Mouse (Mus musculus) lung, postnatal 0 days (tissue): ENCODE measurements around the gene Mthfr.

Source experiments
- CTCF ChIP-seq: IDR thresholded peaks from 2 replicates; pipeline ENCODE4 v1.5.1; 2016; ENCODE audit warnings: antibody characterized with exemption, mild to moderate bottlenecking
- EP300 ChIP-seq: IDR thresholded peaks from 2 replicates; pipeline ENCODE4 v1.6.1; 2016; ENCODE audit warnings: antibody characterized with exemption, mild to moderate bottlenecking, control low read depth

DNA sequence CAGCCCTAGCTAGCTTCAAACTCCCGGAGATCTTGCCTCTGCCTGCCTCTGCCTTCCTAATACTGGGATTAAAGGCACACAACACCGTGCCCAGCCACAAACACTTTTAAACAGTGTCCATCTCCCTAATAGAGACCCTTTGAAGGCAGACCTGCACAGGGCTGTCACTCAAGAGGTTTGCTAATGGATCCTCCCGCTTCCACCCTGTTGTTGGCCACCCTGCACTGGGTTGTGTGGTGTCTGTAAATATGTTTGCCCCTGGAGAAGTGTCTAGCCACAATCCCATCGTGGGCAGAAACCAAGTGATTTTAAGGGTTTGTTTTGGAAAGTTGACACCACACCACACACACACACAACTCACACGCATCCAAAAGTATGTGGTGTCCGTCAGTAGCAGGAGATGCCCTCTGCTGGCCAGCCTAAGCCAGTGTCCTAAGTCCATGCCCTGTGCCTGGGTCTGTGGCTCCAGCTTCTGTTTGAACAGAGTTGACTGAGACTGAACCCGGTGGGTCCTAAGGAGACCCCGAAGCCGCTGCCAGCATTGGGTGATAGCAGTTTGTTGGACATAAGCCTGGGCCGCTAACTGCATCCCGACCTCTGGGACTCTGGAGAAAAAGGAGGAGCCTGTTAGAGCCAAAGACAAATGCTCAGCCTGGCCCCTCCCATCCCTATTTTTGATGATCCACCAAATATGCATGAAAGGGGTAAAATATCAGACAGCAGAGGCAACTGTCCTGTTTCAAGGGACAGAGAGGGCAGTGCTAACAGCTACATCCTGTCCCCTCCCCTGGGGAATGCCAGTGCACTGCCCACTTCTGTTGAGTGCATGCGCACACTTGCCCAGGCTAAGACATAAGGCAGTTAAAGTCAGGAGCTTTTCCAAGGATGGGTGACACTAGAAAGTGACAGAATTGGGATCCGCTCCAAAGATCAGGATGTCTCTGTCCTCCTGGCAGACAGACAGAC lies 21.5 kb downstream of the Mthfr start:
- TF ChIP-seq CTCF, result peak; percentile 84
- no peak for TF ChIP-seq EP300
